ENCODE assay signal across 18 mouse cellular contexts in genomic region chr5:103857151-103857550, GRCm38 (mm10). TPM values are rescaled to one million over a fixed set of nuclear protein-coding genes. Genes with fewer than 3 reads are reported as not detected.
A peak's percentile ranks its signal among the peaks of the same experiment; 100 is the strongest.
DNase-seq lines count a peak whose midpoint lies in the region; ATAC-seq and TF ChIP-seq lines count a peak whose summit lies in the region.
"Had no signal": no experiment of that assay in that cellular context is flagged by ENCODE, and none has a peak within 500 bp of the region (broad histone marks: within the 10 kb centered on the region; RNA-seq: fewer than 3 reads in every experiment).

No protein-coding gene starts in this region.

- WGBS in embryonic facial prominence, embryonic 10.5 days: 94% methylated on average over 2 of the region's 2 CpGs
- WGBS in forebrain, postnatal 0 days: 39% methylated on average over 2 of the region's 2 CpGs

- no peaks in the 10 kb centered on the region for H3K9me3 ChIP-seq in embryonic facial prominence, embryonic 10.5 days
- no peaks in the 10 kb centered on the region for H3K9me3 ChIP-seq in forebrain, postnatal 0 days (ENCODE audit: low read length)
- H3K9me3 ChIP-seq: heart, embryonic 12.5 days; hindbrain, embryonic 15.5 days had no signal

- H3K4me1 ChIP-seq in embryonic facial prominence, embryonic 10.5 days: peaks cover 11% of the 10 kb centered on the region
- H3K4me1 ChIP-seq in forebrain, postnatal 0 days (ENCODE audit: insufficient read depth): peaks cover 14% of the 10 kb centered on the region

- no peak for DNase-seq in gastrocnemius, adult 2 months
- DNase-seq in gastrocnemius, adult 8-10 months (ENCODE audit: low spot score in 2 of 2): no peak
- peak; percentile 34 to 38 for DNase-seq in left cerebral cortex, postnatal 14 days (ENCODE audit: low spot score in 2 of 2)
- DNase-seq in left cerebral cortex, adult 18-20 months (ENCODE audit: low spot score in 2 of 2): no peak
- DNase-seq in embryonic facial prominence, embryonic 10.5 days (ENCODE audit: low spot score): peak; percentile 3
- peak; percentile 69 for DNase-seq in forebrain, postnatal 0 days
- DNase-seq in embryo, embryonic 10.5 days (ENCODE audit: low spot score): no peak
- no peak for DNase-seq in urinary bladder, postnatal 25 days (ENCODE audit: low spot score)
- DNase-seq: adrenal gland, adult 2 months; adrenal gland, postnatal 25 days; cerebellum, adult 11 months; cerebellum, adult 9-10 months; cerebellum, postnatal 25 days; gastrocnemius, postnatal 10 days; heart, adult 2 months had no signal

- ATAC-seq in forebrain, postnatal 0 days: peak; percentile 74

- H3K4me2 ChIP-seq in forebrain, postnatal 0 days (ENCODE audit: low read depth): no peak overlapping the region
- H3K4me2 ChIP-seq: heart, embryonic 12.5 days; hindbrain, embryonic 15.5 days had no signal

- H3K9ac ChIP-seq in forebrain, postnatal 0 days: no peak overlapping the region
- H3K9ac ChIP-seq: heart, embryonic 12.5 days; hindbrain, embryonic 15.5 days had no signal

- TF ChIP-seq CTCF in gastrocnemius, adult 2 months (IDR thresholded peaks at IDR 0.05): no peak
- no peak for TF ChIP-seq CTCF in forebrain, postnatal 0 days (IDR thresholded peaks at IDR 0.05; ENCODE audit: low read depth)

- H3K27me3 ChIP-seq in embryonic facial prominence, embryonic 10.5 days (replicated peaks; ENCODE audit: low read depth, poor library complexity, severe bottlenecking): no peaks in the 10 kb centered on the region
- no peaks in the 10 kb centered on the region for H3K27me3 ChIP-seq in forebrain, postnatal 0 days (ENCODE audit: insufficient read depth, low read length)
- H3K27me3 ChIP-seq: heart, embryonic 12.5 days; hindbrain, embryonic 15.5 days had no signal

- H3K27ac ChIP-seq in gastrocnemius, adult 2 months: peak overlapping the region; percentile 12; the same call in 1 of the 2 replicates
- H3K27ac ChIP-seq in embryonic facial prominence, embryonic 10.5 days (replicated peaks): no peak overlapping the region
- H3K27ac ChIP-seq in forebrain, postnatal 0 days (ENCODE audit: low read depth, low read length): peak overlapping the region; percentile 3; the same call in 1 of the 2 replicates
- H3K27ac ChIP-seq: heart, adult 2 months; hindbrain, embryonic 15.5 days had no signal

- no peak overlapping the region for H3K4me3 ChIP-seq in gastrocnemius, adult 2 months
- no peak overlapping the region for H3K4me3 ChIP-seq in embryonic facial prominence, embryonic 10.5 days
- H3K4me3 ChIP-seq in forebrain, postnatal 0 days (ENCODE audit: low read depth, low read length): no peak overlapping the region
- H3K4me3 ChIP-seq: erythroblast, embryonic 14.5 days; heart, adult 2 months; heart, embryonic 12.5 days; hindbrain, embryonic 15.5 days had no signal

- intact Hi-C loops in gastrocnemius, adult 2 months (cut with DNase I): no loop called here
- intact Hi-C loops in left cerebral cortex, postnatal 14 days (cut with DNase I): loop anchor here (5.0 kb wide), 1 partner anchor 55 kb away; the partner anchor contains the start of gene Klhl8

- H3K36me3 ChIP-seq in embryonic facial prominence, embryonic 10.5 days (replicated peaks): peaks cover 9% of the 10 kb centered on the region; the same call in 1 of the 2 replicates
- peaks cover 11% of the 10 kb centered on the region for H3K36me3 ChIP-seq in forebrain, postnatal 0 days (ENCODE audit: insufficient read depth)

RNA-seq across cellular contexts. Expression of gene Klhl8, which starts 53.9 kb away (rescaled TPM):
- total RNA-seq in gastrocnemius, adult 2 months (2021): 10 to 100 TPM; 26.1 to 28.6 TPM
- 10 to 100 TPM; 24.2 to 29.4 (median 27.6) TPM for total RNA-seq in gastrocnemius, adult 8-10 months (2022)
- 10 to 100 TPM; 36.7 to 40.9 TPM for total RNA-seq in left cerebral cortex, postnatal 14 days (2021)
- total RNA-seq in left cerebral cortex, adult 18-20 months (2021): 10 to 100 TPM; 36.0 to 39.0 TPM
- 11.9 and 12.1 TPM in 2 replicates for polyA plus RNA-seq in embryonic facial prominence, embryonic 10.5 days (2016; fragmentation: Nextera tagmentation; extraction: Ambion mirVana)
- 51.2 and 60.0 TPM in 2 replicates for total RNA-seq in forebrain, postnatal 0 days (2014; rRNA removed)
- 41.0 and 47.3 TPM in 2 replicates for polyA plus RNA-seq in forebrain, postnatal 0 days (2015; fragmentation: Nextera tagmentation; extraction: Ambion mirVana)
- polyA plus RNA-seq: erythroblast, embryonic 14.5 days had no signal

Comparison
In these comparisons a context has a peak if more than half of its experiments do, and no peak if none do; other contexts are left out.
1. DNase-seq: peak in left cerebral cortex, postnatal 14 days (2 of 2), embryonic facial prominence, embryonic 10.5 days (single experiment) and forebrain, postnatal 0 days (single experiment); none in gastrocnemius, adult 2 months (single experiment), gastrocnemius, adult 8-10 months (0 of 2), left cerebral cortex, adult 18-20 months (0 of 2), embryo, embryonic 10.5 days (single experiment) and urinary bladder, postnatal 25 days (single experiment).